Mouse (Mus musculus) midbrain, embryonic 14.5 days (tissue): ENCODE data around the gene Slc4a1. TPM values are rescaled to one million over a fixed set of nuclear protein-coding genes. Genes with fewer than 3 reads are reported as not detected.

ENCODE experiments used
- ATAC-seq: fragments of 200-750 bp; cut with Nextera tagmentation; 2 replicates; pipeline ENCODE4 v1.8.0; 2017; ENCODE audit warnings: moderate number of reproducible peaks, moderate library complexity; ENCODE audit not compliant: low FRiP score, low TSS enrichment
- DNase-seq: peaks from one replicate; pipeline ENCODE4 v3.0.0-alpha.2; 2015
- H3K27ac ChIP-seq: fragments of 300-500 bp; sonication (generic); replicated peaks from 2 replicates; pipeline ENCODE4 v1.5.1; 2014; ENCODE audit warnings: mild to moderate bottlenecking, low read depth, low read length, moderate library complexity
- H3K27me3 ChIP-seq: fragments of 300-500 bp; sonication (generic); 2 replicates; pipeline ENCODE4 v1.6.1; 2014; ENCODE audit warnings: low read length, control low read depth, mixed read lengths; ENCODE audit not compliant: control insufficient read depth, insufficient read depth
- H3K36me3 ChIP-seq: fragments of 300-500 bp; sonication (generic); 2 replicates; pipeline ENCODE4 v1.6.1; 2014; ENCODE audit warnings: low read length, control low read depth; ENCODE audit not compliant: control insufficient read depth, insufficient read depth
- H3K4me1 ChIP-seq: fragments of 300-500 bp; sonication (generic); 2 replicates; pipeline ENCODE4 v1.6.1; 2014; ENCODE audit warnings: mild to moderate bottlenecking, antibody characterized with exemption, low read length, control low read depth; ENCODE audit not compliant: control insufficient read depth, insufficient read depth
- H3K4me2 ChIP-seq: fragments of 300-500 bp; sonication (generic); 2 replicates; pipeline ENCODE4 v1.6.1; 2014; ENCODE audit warnings: mild to moderate bottlenecking, low read length, moderate library complexity
- H3K4me3 ChIP-seq: fragments of 300-500 bp; sonication (generic); replicated peaks from 2 replicates; pipeline ENCODE4 v1.5.1; 2014; ENCODE audit warnings: low read depth, low read length
- H3K9ac ChIP-seq: fragments of 300-500 bp; sonication (generic); replicated peaks from 2 replicates; pipeline ENCODE4 v1.6.1; 2014; ENCODE audit warnings: mild to moderate bottlenecking, low read length, moderate library complexity
- H3K9me3 ChIP-seq: fragments of 300-500 bp; sonication (generic); 2 replicates; pipeline ENCODE4 v1.6.1; 2016; ENCODE audit warnings: low read length, control low read depth, mixed read lengths; ENCODE audit not compliant: control insufficient read depth
- WGBS: fragments of 180-500 bp; shearing (Covaris S2); extraction: QIAGEN DNeasy Blood & Tissue Kit; methylation state at CpG from one replicate; pipeline ENCODE4 v1.1.7; 2014; 5-methylcytosine and 5-hydroxymethylcytosine counted together
- polyA plus RNA-seq: library from polyadenylated mRNA; unstranded; fragments of >200 nt; fragmentation: Nextera tagmentation; extraction: Ambion mirVana; gene quantifications from 2 replicates; pipeline ENCODE4 v1.2.1, GENCODE M21; 2014

The Slc4a1 gene
- polyA plus RNA-seq, 1 experiment from 2014 or later, result 2.3 TPM

GRCm38 (mm10) chr11:102374108-102374725 lies 8.2 kb upstream of the Slc4a1 start:
- DNase-seq, result no peak

GRCm38 (mm10) chr11:102373646-102374045 lies 7.6 kb upstream of the Slc4a1 start:
- H3K36me3 ChIP-seq, result no peaks in the 10 kb centered on the region
- H3K4me2 ChIP-seq, result no peak overlapping the region
- H3K27me3 ChIP-seq, result no peaks in the 10 kb centered on the region
- no peak overlapping the region for H3K27ac ChIP-seq
- no peaks in the 10 kb centered on the region for H3K9me3 ChIP-seq
- H3K9ac ChIP-seq, result no peak overlapping the region
- 20% methylated on average over 2 of the region's 2 CpGs for WGBS
- DNase-seq (no peak), ATAC-seq (no peak)
- peaks cover 12% of the 10 kb centered on the region; the same call in 1 of the 2 replicates for H3K4me1 ChIP-seq
- H3K4me3 ChIP-seq, result no peak overlapping the region

More at GRCm38 (mm10) chr11:102374108-102374725, 8.2 kb upstream of the Slc4a1 start:
- Histone ChIP-seq H3K27ac (no peak overlapping the region), H3K9me3 (no peaks in the 10 kb centered on the region), H3K27me3 (no peaks in the 10 kb centered on the region), H3K4me3 (no peak overlapping the region), H3K9ac (no peak overlapping the region), H3K4me1 (peaks cover 12% of the 10 kb centered on the region; the same call in 1 of the 2 replicates), H3K4me2 (no peak overlapping the region), H3K36me3 (no peaks in the 10 kb centered on the region)
- 79% methylated on average over 7 of the region's 7 CpGs for WGBS
- ATAC-seq, result no peak

GRCm38 (mm10) chr11:102372936-102373335 lies 6.9 kb upstream of the Slc4a1 start:
- no peaks in the 10 kb centered on the region for H3K9me3 ChIP-seq
- no peak overlapping the region for H3K4me3 ChIP-seq
- H3K27ac ChIP-seq, result no peak overlapping the region
- DNase-seq (no peak), ATAC-seq (no peak)
- peaks cover 12% of the 10 kb centered on the region; the same call in 1 of the 2 replicates for H3K4me1 ChIP-seq
- H3K27me3 ChIP-seq, result no peaks in the 10 kb centered on the region
- WGBS, result 35% methylated on average over 14 of the region's 14 CpGs
- no peak overlapping the region for H3K9ac ChIP-seq
- H3K36me3 ChIP-seq, result no peaks in the 10 kb centered on the region
- no peak overlapping the region for H3K4me2 ChIP-seq

GRCm38 (mm10) chr11:102371926-102372685 lies 6.1 kb upstream of the Slc4a1 start:
- ATAC-seq (no peak), DNase-seq (no peak)
- no peaks in the 10 kb centered on the region for H3K36me3 ChIP-seq
- no peak overlapping the region for H3K9ac ChIP-seq
- H3K4me3 ChIP-seq, result no peak overlapping the region
- H3K27ac ChIP-seq, result no peak overlapping the region
- no peak overlapping the region for H3K4me2 ChIP-seq
- no peaks in the 10 kb centered on the region for H3K9me3 ChIP-seq
- WGBS, result 91% methylated on average over 12 of the region's 12 CpGs
- H3K27me3 ChIP-seq, result no peaks in the 10 kb centered on the region
- peaks cover 12% of the 10 kb centered on the region; the same call in 1 of the 2 replicates for H3K4me1 ChIP-seq

GRCm38 (mm10) chr11:102370285-102370684 lies 4.3 kb upstream of the Slc4a1 start:
- Histone ChIP-seq H3K9me3 (no peaks in the 10 kb centered on the region), H3K27me3 (no peaks in the 10 kb centered on the region), H3K4me3 (no peak overlapping the region), H3K4me1 (no peaks in the 10 kb centered on the region), H3K36me3 (no peaks in the 10 kb centered on the region), H3K27ac (no peak overlapping the region), H3K9ac (no peak overlapping the region), H3K4me2 (no peak overlapping the region)
- DNase-seq (no peak), ATAC-seq (no peak)
- 61% methylated on average over 7 of the region's 7 CpGs for WGBS

- Histone ChIP-seq H3K9ac (no peak overlapping the region), H3K27ac (no peak overlapping the region), H3K4me1 (no peaks in the 10 kb centered on the region), H3K36me3 (no peaks in the 10 kb centered on the region), H3K4me3 (no peak overlapping the region), H3K9me3 (no peaks in the 10 kb centered on the region), H3K27me3 (no peaks in the 10 kb centered on the region), H3K4me2 (no peak overlapping the region)
- DNase-seq (no peak), ATAC-seq (no peak)
- WGBS, result 69% methylated on average over 4 of the region's 4 CpGs
Measured at GRCm38 (mm10) chr11:102369263-102369662, 3.3 kb upstream of the Slc4a1 start.

GRCm38 (mm10) chr11:102368347-102368746 lies 2.3 kb upstream of the Slc4a1 start:
- DNase-seq (no peak), ATAC-seq (no peak)
- Histone ChIP-seq H3K36me3 (no peaks in the 10 kb centered on the region), H3K9ac (no peak overlapping the region), H3K9me3 (no peaks in the 10 kb centered on the region), H3K4me1 (no peaks in the 10 kb centered on the region), H3K4me3 (no peak overlapping the region), H3K4me2 (no peak overlapping the region), H3K27me3 (no peaks in the 10 kb centered on the region), H3K27ac (no peak overlapping the region)
- WGBS, result 85% methylated on average over 5 of the region's 5 CpGs

GRCm38 (mm10) chr11:102367504-102368280 lies 1.7 kb upstream of the Slc4a1 start:
- no peaks in the 10 kb centered on the region for H3K27me3 ChIP-seq
- no peaks in the 10 kb centered on the region for H3K9me3 ChIP-seq
- H3K27ac ChIP-seq, result no peak overlapping the region
- no peak overlapping the region for H3K9ac ChIP-seq
- H3K4me1 ChIP-seq, result no peaks in the 10 kb centered on the region
- 78% methylated on average over 9 of the region's 9 CpGs for WGBS
- H3K4me2 ChIP-seq, result no peak overlapping the region
- DNase-seq, result no peak
- no peaks in the 10 kb centered on the region for H3K36me3 ChIP-seq
- no peak for ATAC-seq
- H3K4me3 ChIP-seq, result no peak overlapping the region
